Mouse (Mus musculus) bone marrow, adult 2 months (tissue): Measurements from ENCODE around the gene Hspbap1. TPM values are rescaled to one million over a fixed set of nuclear protein-coding genes. Genes with fewer than 3 reads are reported as not detected.

ENCODE experiments used
- H3K27ac ChIP-seq: fragments of 200-500 bp; 2 replicates; pipeline ENCODE4 v1.5.1; 2012; ENCODE audit warnings: low read depth, mild to moderate bottlenecking, control low read depth, inconsistent platforms, low read length; ENCODE audit not compliant: control insufficient read depth, poor library complexity, insufficient read depth
- H3K4me1 ChIP-seq: fragments of 200-500 bp; 2 replicates; pipeline ENCODE4 v1.6.1; 2011; ENCODE audit warnings: low read length; ENCODE audit not compliant: control insufficient read depth, insufficient read depth
- H3K4me3 ChIP-seq: fragments of 200-500 bp; replicated peaks from 2 replicates; pipeline ENCODE3; 2011; ENCODE audit warnings: mild to moderate bottlenecking, low read depth, low read length, control low read depth; ENCODE audit not compliant: control insufficient read depth
- CTCF ChIP-seq: fragments of 200-500 bp; IDR thresholded peaks from 2 replicates; pipeline ENCODE4 v1.5.1; 2011; ENCODE audit warnings: low read length, control low read depth; ENCODE audit not compliant: control insufficient read depth, insufficient read depth
- POLR2A ChIP-seq: fragments of 200-500 bp; IDR thresholded peaks from 2 replicates; pipeline ENCODE4 v1.6.1; 2011; ENCODE audit warnings: low read depth, mild to moderate bottlenecking, control low read depth, low read length, borderline replicate concordance; ENCODE audit not compliant: control insufficient read depth
- WGBS: fragments of 180-500 bp; shearing (Covaris S2); methylation state at CpG from one replicate; pipeline ENCODE4 v1.1.7; 2018; 5-methylcytosine and 5-hydroxymethylcytosine counted together
- polyA plus RNA-seq: library from polyadenylated mRNA; stranded (reverse); fragments of >200 nt; gene quantifications from 2 replicates; pipeline ENCODE4 v1.2.4, GENCODE M21; 2011; ENCODE audit warnings: low replicate concordance; ENCODE audit not compliant: missing spikeins, insufficient read depth, insufficient read length

The Hspbap1 gene
- polyA plus RNA-seq, 1 experiment, result 20.2 TPM

- H3K4me1 ChIP-seq, result no peaks in the 10 kb centered on the region; the same call in 1 of the 2 replicates
- TF ChIP-seq CTCF, result no peak
- TF ChIP-seq POLR2A, result no peak
- no peak overlapping the region for H3K4me3 ChIP-seq
- 77% methylated on average over 6 of the region's 6 CpGs for WGBS
- no peak overlapping the region for H3K27ac ChIP-seq
Measured at GRCm38 (mm10) chr16:35791962-35792521, 21.9 kb downstream of the Hspbap1 start.

DNA sequence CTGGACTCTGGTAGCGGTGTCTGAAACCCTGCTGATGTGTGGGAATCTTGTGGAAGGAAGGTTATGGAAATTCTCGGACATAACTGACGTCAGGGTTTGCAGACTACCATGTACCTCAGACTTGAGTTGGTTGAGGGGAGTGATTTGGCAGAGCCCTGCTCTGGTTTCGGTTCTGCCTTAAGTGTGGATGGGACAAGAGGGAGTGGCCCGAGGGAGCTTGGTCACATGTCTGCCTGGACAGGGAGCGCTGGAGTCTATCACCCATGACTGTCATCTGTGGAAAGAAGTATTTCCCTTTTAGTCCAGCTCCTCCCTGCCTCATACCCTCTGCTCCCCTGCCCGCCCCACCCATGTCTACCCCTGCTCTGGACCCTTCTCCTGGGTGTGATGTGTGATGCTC lies 32.0 kb downstream of the Hspbap1 start:
- TF ChIP-seq POLR2A (no peak), CTCF (no peak)
- Histone ChIP-seq H3K27ac (no peak overlapping the region), H3K4me1 (no peaks in the 10 kb centered on the region; the same call in 1 of the 2 replicates), H3K4me3 (no peak overlapping the region)
- 82% methylated on average over 7 of the region's 7 CpGs for WGBS

GRCm38 (mm10) chr16:35803723-35804122 lies 33.5 kb downstream of the Hspbap1 start:
- Histone ChIP-seq H3K4me3 (no peak overlapping the region), H3K27ac (no peak overlapping the region), H3K4me1 (no peaks in the 10 kb centered on the region; the same call in 1 of the 2 replicates)
- 61% methylated on average over 4 of the region's 4 CpGs for WGBS
- TF ChIP-seq POLR2A (no peak), CTCF (no peak)

DNA sequence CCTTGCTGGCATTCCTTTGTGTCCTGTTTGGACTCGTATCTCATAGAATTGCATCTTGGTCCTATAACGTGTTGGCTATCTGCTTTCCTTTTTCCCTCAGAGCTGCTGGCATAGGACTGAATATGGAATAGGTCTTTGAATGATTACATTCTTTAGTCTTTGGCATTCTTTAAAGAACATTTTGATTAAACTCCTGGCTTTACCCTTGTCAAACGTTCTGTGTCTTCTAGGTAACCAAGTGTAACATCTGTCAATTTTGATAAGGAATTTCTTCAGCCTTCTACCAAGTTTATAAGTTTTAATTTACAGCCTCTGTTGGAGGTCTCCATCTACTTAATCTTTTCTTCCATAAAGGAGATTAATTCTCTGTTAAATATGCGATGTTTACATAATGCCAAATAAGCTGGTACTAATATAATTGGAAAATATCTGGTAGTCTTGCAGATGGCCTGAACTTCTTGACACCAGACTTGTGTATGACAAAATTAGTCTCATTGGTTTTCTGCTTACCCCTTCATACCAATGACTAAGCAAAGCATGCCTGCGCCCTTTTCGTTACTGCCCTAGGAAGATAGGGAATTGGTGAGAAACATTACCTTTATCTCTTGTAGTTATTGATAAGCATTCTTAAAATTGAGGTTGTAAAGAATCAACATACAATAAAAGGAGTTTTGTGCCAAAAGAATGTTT lies 36.9 kb downstream of the Hspbap1 start:
- H3K4me3 ChIP-seq, result no peak overlapping the region
- no peaks in the 10 kb centered on the region; the same call in 1 of the 2 replicates for H3K4me1 ChIP-seq
- WGBS, result 72% methylated on average over 6 of the region's 6 CpGs
- TF ChIP-seq POLR2A (no peak), CTCF (no peak)
- peak overlapping the region; percentile 80 for H3K27ac ChIP-seq

DNA sequence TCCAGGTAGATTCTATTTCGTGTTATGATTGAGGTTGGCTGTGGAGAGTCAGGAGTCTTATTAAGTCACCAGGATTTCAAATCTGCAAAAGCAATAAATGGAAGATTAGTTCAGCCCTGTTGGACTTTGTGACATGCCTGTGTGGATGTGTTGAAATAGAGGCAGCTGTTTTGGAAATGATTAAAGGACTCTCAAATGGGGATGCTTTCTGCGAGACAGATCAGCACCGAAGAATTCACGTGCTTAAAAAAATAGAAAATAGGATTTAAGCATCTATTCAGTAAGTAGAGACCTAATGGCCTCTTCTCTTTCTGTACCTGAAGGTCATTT lies 37.5 kb downstream of the Hspbap1 start:
- H3K4me3 ChIP-seq, result no peak overlapping the region
- H3K4me1 ChIP-seq, result no peaks in the 10 kb centered on the region; the same call in 1 of the 2 replicates
- whole genome bisulfite sequencing, result 73% methylated on average over 4 of the region's 4 CpGs

DNA sequence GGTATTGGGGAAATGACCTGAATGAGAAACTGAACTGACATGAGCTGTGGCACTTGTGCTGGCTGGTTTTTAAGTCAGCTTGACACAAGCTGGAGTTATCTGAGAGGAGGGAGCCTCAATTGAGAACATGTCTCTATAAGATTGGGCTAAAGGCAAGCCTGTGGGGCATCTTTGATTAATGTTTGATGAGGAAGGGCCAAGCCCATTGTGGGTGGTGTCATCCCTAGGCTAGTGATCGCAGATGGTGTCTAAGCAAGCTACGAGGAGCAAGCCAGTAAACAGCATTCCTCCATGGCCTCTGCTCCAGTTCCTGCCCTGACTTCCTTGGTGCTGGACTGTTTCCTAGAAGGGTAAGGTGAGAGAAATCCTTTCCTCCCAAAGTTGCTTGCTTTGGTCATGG lies 38.7 kb downstream of the Hspbap1 start:
- peak overlapping the region; percentile 22; the same call in 1 of the 2 replicates for H3K27ac ChIP-seq
- H3K4me1 ChIP-seq, result no peaks in the 10 kb centered on the region; the same call in 1 of the 2 replicates
- 80% methylated on average over 2 of the region's 2 CpGs for WGBS
- TF ChIP-seq CTCF, result no peak
- H3K4me3 ChIP-seq, result peak overlapping the region; percentile 45

More for the DNA sequence above, 37.5 kb downstream of the Hspbap1 start:
- H3K27ac ChIP-seq, result no peak overlapping the region
- TF ChIP-seq POLR2A, result no peak
- TF ChIP-seq CTCF, result no peak

DNA sequence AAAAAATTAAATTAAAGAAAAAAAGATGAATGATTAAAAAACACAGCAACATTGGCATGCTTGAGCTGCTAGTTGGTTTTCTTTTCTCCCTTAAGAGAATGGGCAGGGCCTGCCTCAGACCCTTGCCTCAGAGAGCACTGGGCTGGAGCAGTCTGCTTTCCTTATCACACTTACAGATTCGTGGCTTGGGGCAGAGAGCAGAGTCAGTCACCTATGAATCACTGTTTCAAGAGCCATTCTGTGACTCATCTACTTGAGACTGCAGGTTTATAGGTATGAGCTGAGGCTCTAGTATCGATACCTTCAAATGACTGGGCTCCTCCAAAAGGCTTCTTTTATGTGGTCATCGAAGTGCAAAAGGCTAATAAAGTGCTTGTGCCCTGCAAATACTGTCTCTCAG lies 42.9 kb downstream of the Hspbap1 start:
- Histone ChIP-seq H3K27ac (no peak overlapping the region), H3K4me1 (no peaks in the 10 kb centered on the region; the same call in 1 of the 2 replicates), H3K4me3 (no peak overlapping the region)
- 79% methylated on average over 3 of the region's 3 CpGs for WGBS
- TF ChIP-seq POLR2A (no peak), CTCF (no peak)

- 20% methylated on average over 13 of the region's 13 CpGs for WGBS
- H3K27ac ChIP-seq, result no peak overlapping the region
- no peaks in the 10 kb centered on the region; the same call in 1 of the 2 replicates for H3K4me1 ChIP-seq
- H3K4me3 ChIP-seq, result no peak overlapping the region
- TF ChIP-seq CTCF (peak; percentile 99), POLR2A (no peak)
Measured at GRCm38 (mm10) chr16:35817255-35818089, 47.3 kb downstream of the Hspbap1 start.
